Mouse (Mus musculus): ENCODE results near the gene Aurkb. TPM values are rescaled to one million over a fixed set of nuclear protein-coding genes. Genes with fewer than 3 reads are reported as not detected.
A peak's percentile ranks its signal among the peaks of the same experiment; 100 is the strongest.

Aurkb gene
- total and polyA plus RNA-seq, 3 experiments = 0.21 to 1.1 (median 0.59) TPM

DNA sequence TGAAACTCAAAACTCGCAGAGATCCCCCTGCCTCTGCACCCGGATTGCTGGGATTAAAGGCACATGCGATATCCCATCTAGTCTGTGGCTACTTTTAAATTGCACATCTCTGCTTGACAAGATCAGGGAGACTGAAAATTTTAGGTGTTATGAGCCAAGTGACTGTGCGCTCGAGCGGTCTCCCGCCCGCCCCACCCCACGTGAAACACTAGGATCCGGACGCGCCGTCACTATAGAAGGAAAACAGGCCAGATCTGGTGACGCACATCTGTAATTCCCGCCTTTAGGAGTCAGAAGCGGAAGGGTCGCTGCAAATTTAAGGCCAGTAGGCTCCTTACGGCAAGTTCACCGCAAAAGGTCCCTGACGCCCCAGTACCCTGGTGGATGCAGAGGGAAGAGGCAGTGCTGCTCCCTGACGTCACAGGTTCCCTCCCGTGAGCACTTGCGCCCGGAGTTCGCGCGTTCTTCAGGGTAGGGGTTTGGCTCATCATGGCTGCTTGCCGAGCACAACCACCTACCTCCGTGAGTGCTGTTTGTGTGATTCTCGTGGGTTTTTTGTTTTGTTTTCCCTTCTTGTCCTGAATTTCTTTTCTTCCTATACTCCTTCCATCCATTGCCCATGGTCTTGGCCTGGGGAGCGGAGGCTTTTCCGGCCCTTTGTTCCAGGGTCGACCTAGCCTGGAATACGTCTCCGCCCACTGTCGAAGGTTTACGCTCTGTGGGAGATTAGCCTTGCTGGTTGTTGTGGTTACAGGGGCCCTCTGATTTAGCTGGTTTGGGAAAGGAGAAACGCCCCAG is 29.6 kb upstream of the Aurkb start, which contains the start of gene Ctc1:
Gene Ctc1, plus strand, starts transcription at position 268 of the 798 bp plus-strand sequence.
- Histone ChIP-seq H3K4me1 (ENCODE audit: control insufficient read depth, insufficient read depth, low read length) (peaks cover 5% of the 10 kb centered on the region; the same call in 1 of the 2 replicates), H3K27ac (peak within 1 kb of the TSS; percentile 96), H3K4me3 (peak within 1 kb of the TSS; percentile 64), H3K27me3 (ENCODE audit: control insufficient read depth, insufficient read depth, low read length) (no peaks in the 10 kb centered on the region), H3K9ac (ENCODE audit: low read depth, low read length) (peak within 1 kb of the TSS; percentile 81), H3K36me3 (ENCODE audit: control insufficient read depth, insufficient read depth, low read length) (peaks cover 2% of the 10 kb centered on the region; the same call in 1 of the 2 replicates), H3K79me2 (replicated peaks; ENCODE audit: control insufficient read depth, insufficient read depth, low read length) (peaks cover 5% of the 10 kb centered on the region)
- peak; percentile 92 for DNase-seq
- intact Hi-C loops (cut with DNase I) = no loop called here
- TF ChIP-seq EP300 (IDR thresholded peaks at IDR 0.05; ENCODE audit: insufficient read depth, low read depth, low read length) (no peak; the same call in 1 of the 2 replicates), POLR2A (IDR thresholded peaks at IDR 0.05; ENCODE audit: insufficient read depth, low read depth, low read length) (peak; percentile 97), CTCF (IDR thresholded peaks at IDR 0.05) (peak; percentile 81)
- WGBS = 1% methylated on average over 38 of the region's 38 CpGs

DNA sequence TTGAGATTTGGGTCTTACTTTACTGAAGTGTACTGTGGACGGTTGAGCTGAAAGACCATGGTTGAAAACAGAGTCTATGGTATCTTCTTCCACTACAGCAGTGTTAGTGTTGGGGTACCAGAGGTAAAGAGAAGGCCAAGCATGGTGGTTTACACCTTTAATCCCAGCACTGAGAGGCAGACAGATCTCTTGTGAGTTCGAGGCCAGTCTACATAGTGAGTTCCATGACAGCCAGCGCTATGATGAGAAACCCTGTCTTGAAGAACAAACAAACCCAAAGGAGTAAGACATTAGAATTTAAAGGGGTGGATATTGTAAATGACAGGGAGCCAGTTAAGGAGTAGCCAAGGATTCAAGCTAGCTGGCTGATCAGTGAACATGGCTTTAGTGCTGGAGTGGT is 28.7 kb upstream of the Aurkb start:
- H3K9ac ChIP-seq (ENCODE audit: low read depth, low read length) = peak overlapping the region; percentile 81
- WGBS = 53% methylated on average over 3 of the region's 3 CpGs
- H3K4me3 ChIP-seq = peak overlapping the region; percentile 64; the same call in 1 of the 2 replicates
- no peak for DNase-seq
- no peak for TF ChIP-seq CTCF (IDR thresholded peaks at IDR 0.05)
- no peak for TF ChIP-seq EP300 (IDR thresholded peaks at IDR 0.05; ENCODE audit: insufficient read depth, low read depth, low read length)
- no peak for TF ChIP-seq POLR2A (IDR thresholded peaks at IDR 0.05; ENCODE audit: insufficient read depth, low read depth, low read length)
- peaks cover 2% of the 10 kb centered on the region; the same call in 1 of the 2 replicates for H3K36me3 ChIP-seq (ENCODE audit: control insufficient read depth, insufficient read depth, low read length)
- peaks cover 5% of the 10 kb centered on the region for H3K79me2 ChIP-seq (replicated peaks; ENCODE audit: control insufficient read depth, insufficient read depth, low read length)
- peaks cover 4% of the 10 kb centered on the region; the same call in 1 of the 2 replicates for H3K4me1 ChIP-seq (ENCODE audit: control insufficient read depth, insufficient read depth, low read length)
- intact Hi-C loops (cut with DNase I) = no loop called here
- no peak overlapping the region for H3K27ac ChIP-seq
- H3K27me3 ChIP-seq (ENCODE audit: control insufficient read depth, insufficient read depth, low read length) = no peaks in the 10 kb centered on the region

DNA sequence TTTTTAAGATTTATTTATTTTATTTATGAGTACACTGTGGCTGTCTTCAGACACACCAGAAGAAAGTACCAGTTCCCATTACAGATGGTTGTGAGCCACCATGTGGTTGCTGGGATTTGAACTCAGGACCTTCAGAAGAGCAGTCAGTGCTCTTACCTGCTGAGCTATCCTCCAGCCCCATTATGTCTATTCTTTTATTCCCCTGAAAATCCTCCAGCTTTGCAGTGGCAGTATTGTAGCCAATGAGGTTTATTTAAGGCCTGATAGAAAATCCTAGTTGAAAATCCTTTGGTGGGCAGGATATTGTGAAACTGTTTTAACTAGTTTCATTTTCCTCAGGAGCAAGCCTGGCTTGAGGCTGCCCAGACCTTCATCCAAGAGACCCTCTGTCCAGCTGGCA is 24.8 kb upstream of the Aurkb start:
- TF ChIP-seq POLR2A (IDR thresholded peaks at IDR 0.05; ENCODE audit: insufficient read depth, low read depth, low read length) (no peak), EP300 (IDR thresholded peaks at IDR 0.05; ENCODE audit: insufficient read depth, low read depth, low read length) (no peak), CTCF (IDR thresholded peaks at IDR 0.05) (no peak)
- intact Hi-C loops (cut with DNase I) = no loop called here
- H3K27me3 ChIP-seq (ENCODE audit: control insufficient read depth, insufficient read depth, low read length) = no peaks in the 10 kb centered on the region
- DNase-seq = no peak
- no peak overlapping the region for H3K9ac ChIP-seq (ENCODE audit: low read depth, low read length)
- H3K36me3 ChIP-seq (ENCODE audit: control insufficient read depth, insufficient read depth, low read length) = peaks cover 2% of the 10 kb centered on the region; the same call in 1 of the 2 replicates
- peaks cover 4% of the 10 kb centered on the region; the same call in 1 of the 2 replicates for H3K4me1 ChIP-seq (ENCODE audit: control insufficient read depth, insufficient read depth, low read length)
- peaks cover 5% of the 10 kb centered on the region for H3K79me2 ChIP-seq (replicated peaks; ENCODE audit: control insufficient read depth, insufficient read depth, low read length)
- no peak overlapping the region for H3K27ac ChIP-seq
- H3K4me3 ChIP-seq = no peak overlapping the region

DNA sequence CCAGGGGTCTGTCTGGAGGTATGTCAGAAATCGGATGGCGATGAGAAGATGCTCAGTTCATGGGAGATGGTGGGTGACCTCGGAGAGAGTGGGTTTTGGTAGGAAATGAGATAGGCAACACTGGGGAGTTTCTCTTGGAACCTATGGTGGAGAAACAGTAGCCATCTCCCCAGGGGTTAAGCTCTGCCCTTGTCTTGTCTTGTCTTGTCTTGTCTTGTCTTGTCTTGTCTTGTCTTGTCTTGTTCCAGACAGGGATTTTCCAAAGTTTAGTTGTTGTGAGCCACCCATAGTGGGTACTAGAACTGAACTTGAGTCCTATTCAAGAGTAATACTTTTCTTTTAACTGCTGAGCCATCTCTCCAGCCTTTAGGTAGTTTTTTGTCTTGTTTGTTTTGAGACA is 18.9 kb upstream of the Aurkb start:
- Histone ChIP-seq H3K9ac (ENCODE audit: low read depth, low read length) (no peak overlapping the region), H3K27ac (no peak overlapping the region), H3K27me3 (ENCODE audit: control insufficient read depth, insufficient read depth, low read length) (no peaks in the 10 kb centered on the region), H3K4me1 (ENCODE audit: control insufficient read depth, insufficient read depth, low read length) (no peaks in the 10 kb centered on the region), H3K79me2 (replicated peaks; ENCODE audit: control insufficient read depth, insufficient read depth, low read length) (no peaks in the 10 kb centered on the region), H3K36me3 (ENCODE audit: control insufficient read depth, insufficient read depth, low read length) (no peaks in the 10 kb centered on the region), H3K4me3 (no peak overlapping the region)
- DNase-seq = no peak
- TF ChIP-seq CTCF (IDR thresholded peaks at IDR 0.05) (no peak), EP300 (IDR thresholded peaks at IDR 0.05; ENCODE audit: insufficient read depth, low read depth, low read length) (no peak), POLR2A (IDR thresholded peaks at IDR 0.05; ENCODE audit: insufficient read depth, low read depth, low read length) (no peak)
- 80% methylated on average over 3 of the region's 3 CpGs for WGBS
- intact Hi-C loops (cut with DNase I) = no loop called here

DNA sequence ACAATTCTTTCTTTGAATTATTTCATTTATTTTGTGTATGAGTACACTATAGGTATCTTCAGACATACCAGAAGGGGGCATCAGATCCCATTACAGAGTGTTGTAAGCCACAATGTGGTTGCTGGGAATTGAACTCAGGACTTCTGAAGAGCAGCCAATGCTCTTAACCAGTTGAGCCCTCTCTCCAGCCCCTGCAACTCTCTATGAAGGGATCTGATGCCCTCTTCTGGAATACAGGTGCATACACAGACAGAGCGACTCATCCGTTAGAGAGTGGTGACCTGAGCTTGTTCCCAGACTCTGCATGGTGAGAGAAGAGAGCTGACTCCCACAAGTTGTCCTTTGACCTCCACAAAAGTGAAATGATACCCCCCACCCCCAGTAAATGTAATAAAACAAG is 16.6 kb upstream of the Aurkb start:
- no peak overlapping the region for H3K27ac ChIP-seq
- DNase-seq = no peak
- H3K27me3 ChIP-seq (ENCODE audit: control insufficient read depth, insufficient read depth, low read length) = no peaks in the 10 kb centered on the region
- no peak overlapping the region for H3K9ac ChIP-seq (ENCODE audit: low read depth, low read length)
- no peaks in the 10 kb centered on the region for H3K4me1 ChIP-seq (ENCODE audit: control insufficient read depth, insufficient read depth, low read length)
- 86% methylated on average over 2 of the region's 2 CpGs for WGBS
- no peaks in the 10 kb centered on the region for H3K79me2 ChIP-seq (replicated peaks; ENCODE audit: control insufficient read depth, insufficient read depth, low read length)
- TF ChIP-seq POLR2A (IDR thresholded peaks at IDR 0.05; ENCODE audit: insufficient read depth, low read depth, low read length) (no peak), EP300 (IDR thresholded peaks at IDR 0.05; ENCODE audit: insufficient read depth, low read depth, low read length) (no peak), CTCF (IDR thresholded peaks at IDR 0.05) (peak; percentile 47)
- no peak overlapping the region for H3K4me3 ChIP-seq
- intact Hi-C loops (cut with DNase I) = no loop called here
- no peaks in the 10 kb centered on the region for H3K36me3 ChIP-seq (ENCODE audit: control insufficient read depth, insufficient read depth, low read length)

DNA sequence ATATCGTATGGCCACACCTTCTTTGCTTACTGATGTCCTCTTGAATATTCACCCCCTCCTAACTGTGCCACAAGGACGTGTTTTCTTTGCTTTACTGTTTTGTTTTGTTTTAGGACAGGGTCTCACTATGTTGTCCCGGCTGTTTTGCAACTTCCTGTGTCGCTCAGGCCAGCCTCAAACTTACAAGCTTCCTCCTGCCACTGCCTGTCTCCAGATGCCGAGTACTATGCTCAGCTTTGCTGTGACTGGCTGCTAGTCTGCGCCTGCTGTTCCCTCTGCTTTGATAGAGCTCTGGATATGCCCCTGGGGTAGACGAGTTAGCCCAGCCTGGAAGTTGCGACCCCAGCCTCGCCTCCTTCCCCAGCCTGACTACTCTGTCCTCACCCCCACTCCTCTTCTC is 11.9 kb upstream of the Aurkb start:
- Histone ChIP-seq H3K4me1 (ENCODE audit: control insufficient read depth, insufficient read depth, low read length) (peaks cover 6% of the 10 kb centered on the region), H3K36me3 (ENCODE audit: control insufficient read depth, insufficient read depth, low read length) (no peaks in the 10 kb centered on the region), H3K27ac (no peak overlapping the region), H3K4me3 (no peak overlapping the region), H3K27me3 (ENCODE audit: control insufficient read depth, insufficient read depth, low read length) (no peaks in the 10 kb centered on the region), H3K79me2 (replicated peaks; ENCODE audit: control insufficient read depth, insufficient read depth, low read length) (no peaks in the 10 kb centered on the region), H3K9ac (ENCODE audit: low read depth, low read length) (no peak overlapping the region)
- TF ChIP-seq POLR2A (IDR thresholded peaks at IDR 0.05; ENCODE audit: insufficient read depth, low read depth, low read length) (no peak), EP300 (IDR thresholded peaks at IDR 0.05; ENCODE audit: insufficient read depth, low read depth, low read length) (no peak), CTCF (IDR thresholded peaks at IDR 0.05) (no peak)
- intact Hi-C loops (cut with DNase I) = no loop called here
- DNase-seq = peak in 1 of 2 experiments; percentile 33
- 68% methylated on average over 9 of the region's 9 CpGs for WGBS

All from heart, adult 2 months (tissue).